Mouse (Mus musculus): ENCODE measurements around the gene Rhobtb1.

DNA sequence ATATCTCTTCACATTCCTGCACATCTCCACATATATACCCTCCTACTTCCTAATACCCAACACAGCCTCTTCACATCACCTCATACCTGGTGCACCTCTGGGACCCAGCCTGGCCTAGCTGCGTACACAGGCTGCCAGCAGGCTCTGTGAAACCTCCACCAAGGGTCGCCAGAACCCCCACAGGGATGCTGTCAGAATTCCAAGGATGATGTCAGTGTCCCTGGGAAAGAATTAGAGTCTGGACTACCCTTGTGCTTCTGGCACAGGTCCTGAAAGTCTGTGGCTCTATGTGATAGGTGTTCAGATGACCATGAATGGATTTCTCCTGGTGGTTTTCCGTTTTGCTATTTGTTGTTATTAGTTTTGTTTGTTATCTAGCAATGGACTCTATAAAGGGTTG, 22.7 kb upstream of the Rhobtb1 start:
- no peak for TF ChIP-seq ZC3H11A (IDR thresholded peaks at IDR 0.05; ENCODE audit: borderline replicate concordance, low read depth, low read length)
- TF ChIP-seq CHD2 (IDR thresholded peaks at IDR 0.05; ENCODE audit: low read depth, low read length), result no peak
- TF ChIP-seq ZNF384 (IDR thresholded peaks at IDR 0.05; ENCODE audit: low read depth, low read length), result no peak
- no peak for TF ChIP-seq MAFK (IDR thresholded peaks at IDR 0.05; ENCODE audit: insufficient read depth, low read depth, low read length)

Measured in ES-E14 (cell line).